Mouse (Mus musculus): ENCODE results near the gene Siglecg.
A peak's percentile ranks its signal among the peaks of the same experiment; 100 is the strongest.
"Not testable (repeated sequence)": the region's sequence is repeated elsewhere in the genome, so short reads cannot be mapped to it uniquely, and the experiment has no call there.

Siglecg gene

DNA sequence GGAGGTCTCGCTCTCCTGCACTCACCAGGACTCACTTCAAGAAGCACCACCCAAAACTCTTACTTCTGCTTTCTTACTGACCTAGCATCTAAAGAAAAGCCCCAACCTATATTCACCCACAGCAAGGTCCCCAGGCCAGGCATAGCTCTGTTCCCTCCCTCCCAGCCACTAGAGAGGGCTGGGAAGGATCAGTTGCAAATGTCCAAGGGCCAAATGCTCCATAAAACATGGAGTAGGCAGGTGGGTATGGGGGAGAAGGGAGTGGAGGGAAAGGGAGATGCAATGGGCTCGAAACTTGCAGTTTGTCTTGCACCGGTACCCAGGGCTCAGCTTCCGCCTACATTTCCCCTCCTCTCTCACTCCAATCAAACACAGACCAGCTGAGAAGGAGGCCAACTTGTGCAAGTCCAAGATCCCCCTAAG is at the start of gene Siglecg:
Gene Siglecg, plus strand, starts transcription at position 74 of the 423 bp plus-strand sequence.
- no peak for DNase-seq

DNA sequence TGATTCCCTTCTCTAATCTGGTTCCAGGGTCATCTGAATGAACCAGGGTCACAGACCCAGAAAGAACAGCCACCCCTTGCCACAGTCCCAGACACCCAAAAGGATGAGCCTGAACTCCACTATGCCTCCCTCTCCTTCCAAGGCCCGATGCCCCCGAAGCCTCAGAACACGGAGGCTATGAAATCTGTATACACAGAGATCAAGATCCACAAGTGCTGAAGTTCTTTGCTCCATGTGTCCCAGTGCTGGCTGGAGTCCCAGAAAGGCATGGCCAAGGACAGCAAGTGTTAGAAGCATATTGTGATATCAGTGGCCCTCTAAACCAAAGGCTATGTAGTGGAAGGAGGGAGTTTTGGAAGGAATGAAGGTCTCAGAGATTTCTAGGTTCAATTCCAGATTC is 49.4 kb upstream of the Siglecg start:
- peak in 1 of 2 experiments; percentile 29 for DNase-seq

DNA sequence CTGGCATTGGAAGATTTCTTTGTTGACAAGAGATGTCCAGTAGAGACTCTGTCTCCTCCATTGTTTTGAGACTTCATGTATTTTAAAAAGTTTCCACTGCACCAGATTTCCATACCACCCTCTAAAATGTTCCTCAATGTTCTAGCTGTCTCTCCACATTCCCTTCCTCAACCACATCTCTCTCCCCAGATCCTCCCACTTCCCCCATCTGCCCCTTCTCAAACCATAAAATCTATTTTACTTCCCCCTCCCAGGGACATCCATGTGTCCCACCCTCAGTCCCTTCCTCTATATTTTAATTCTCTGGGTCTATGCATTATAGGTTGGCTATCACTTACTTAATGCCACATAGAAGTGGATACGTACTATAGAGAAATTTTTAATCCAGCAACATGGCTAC is 46.6 kb upstream of the Siglecg start:
- no peak for DNase-seq

GRCm38 (mm10) chr7:43362021-43362420 is 46.0 kb upstream of the Siglecg start:
- no peak for DNase-seq

GRCm38 (mm10) chr7:43378226-43378625 is 29.8 kb upstream of the Siglecg start:
- DNase-seq: peak; percentile 20 to 63

- DNase-seq: no peak
Observed at GRCm38 (mm10) chr7:43392349-43393121, 15.5 kb upstream of the Siglecg start.

DNA sequence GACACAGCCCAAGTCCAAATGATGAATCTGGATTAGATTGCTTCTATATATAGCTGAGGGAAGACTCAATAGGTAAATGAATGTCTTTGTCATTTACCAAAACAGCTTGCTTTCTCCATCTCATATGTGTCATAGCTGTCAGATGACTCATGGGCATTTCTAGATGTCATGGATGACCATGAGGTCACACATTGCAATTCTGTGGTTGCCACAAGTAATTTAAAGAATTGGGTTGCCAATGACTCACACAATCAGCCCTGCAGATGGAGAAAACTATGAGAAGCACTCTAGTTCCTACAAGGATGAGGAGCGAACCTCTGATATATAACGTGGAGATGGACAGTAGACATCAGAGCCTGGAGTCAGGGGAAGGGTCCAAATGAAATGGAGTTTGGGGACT is 8.5 kb upstream of the Siglecg start:
- no peak for DNase-seq

- no peak for DNase-seq
Observed at GRCm38 (mm10) chr7:43402718-43403117, 5.3 kb upstream of the Siglecg start.

DNA sequence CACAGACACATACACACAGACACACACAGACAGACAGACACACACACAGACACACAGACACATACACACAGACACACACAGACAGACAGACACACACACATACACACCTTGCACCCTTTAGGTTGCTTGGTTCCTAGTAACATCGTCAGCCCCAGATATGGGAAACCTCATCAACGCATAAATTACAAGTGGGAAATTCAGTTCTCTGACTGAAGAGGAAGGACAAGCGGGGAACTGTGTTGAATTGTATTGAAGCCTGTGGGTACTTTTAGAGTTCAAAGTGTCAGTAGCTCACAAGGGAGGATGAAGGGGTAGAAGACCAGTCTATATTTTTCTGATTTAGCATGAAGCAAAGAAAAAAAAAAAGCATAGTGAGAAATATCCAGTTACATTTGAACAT is 431 bp upstream of the Siglecg start:
- DNase-seq: no peak

GRCm38 (mm10) chr7:43409084-43409483 is 1.1 kb downstream of the Siglecg start:
- DNase-seq: no peak

- not testable (repeated sequence) for DNase-seq
Observed at GRCm38 (mm10) chr7:43411724-43412123, 3.7 kb downstream of the Siglecg start.

GRCm38 (mm10) chr7:43417298-43417697 is 9.3 kb downstream of the Siglecg start:
- DNase-seq: peak in 1 of 2 experiments; percentile 17

- DNase-seq: peak; percentile 86 to 96
Observed at GRCm38 (mm10) chr7:43422995-43423617, 15.1 kb downstream of the Siglecg start.

DNA sequence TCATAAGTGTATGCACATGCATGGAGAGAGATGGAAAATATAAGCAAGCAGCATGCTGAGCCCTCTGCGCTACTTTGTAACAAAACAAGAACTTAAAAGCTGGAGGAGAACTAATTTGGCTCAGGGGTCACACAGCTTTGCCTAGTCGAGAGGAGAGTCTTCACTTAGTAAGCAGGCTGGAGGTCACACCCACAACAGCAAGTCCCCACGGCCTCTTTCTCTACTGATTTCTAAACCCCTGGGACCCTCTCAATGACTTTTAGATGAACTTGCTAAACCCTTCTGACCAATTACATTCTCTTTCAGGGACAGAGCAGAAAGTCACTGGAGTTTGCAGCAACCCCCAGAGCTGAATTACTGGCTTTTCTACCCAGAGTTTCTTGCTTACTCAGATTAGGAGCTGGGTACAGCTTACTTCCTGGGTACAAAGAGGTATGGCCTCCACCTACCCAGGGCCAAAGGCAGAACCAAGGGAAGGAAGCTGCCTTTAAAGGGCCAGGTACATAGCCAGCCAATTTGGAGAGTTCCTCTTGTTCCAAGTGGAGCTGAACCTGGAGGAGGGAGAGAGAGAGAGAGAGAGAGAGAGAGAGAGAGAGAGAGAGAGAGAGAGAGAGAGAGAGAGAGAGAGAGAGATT is 16.1 kb downstream of the Siglecg start:
- DNase-seq: no peak

- no peak for DNase-seq
Observed at GRCm38 (mm10) chr7:43427406-43427805, 19.4 kb downstream of the Siglecg start, which contains the start of gene Lim2. Gene Lim2 (plus strand): TSS chr7:43427670.

DNA sequence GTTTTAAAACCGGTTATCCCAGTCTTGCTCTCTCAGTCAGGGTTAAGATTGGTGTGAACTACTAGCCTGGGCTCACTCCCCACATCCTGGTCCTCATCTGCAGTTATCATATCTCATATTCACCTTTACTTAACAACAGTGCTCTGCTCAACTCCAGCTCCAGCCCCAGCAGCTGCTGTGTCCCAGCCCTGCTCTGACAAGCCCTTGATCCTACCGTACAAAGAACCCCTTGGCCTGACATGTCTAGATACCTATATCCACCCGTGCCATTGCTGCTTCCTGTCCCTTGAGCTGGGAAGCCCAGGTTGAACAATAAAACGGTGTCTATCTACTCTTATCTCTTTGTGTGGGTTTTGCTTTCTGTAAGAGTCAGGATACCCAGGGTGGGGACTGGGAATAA is 21.5 kb downstream of the Siglecg start:
- no peak for DNase-seq

DNA sequence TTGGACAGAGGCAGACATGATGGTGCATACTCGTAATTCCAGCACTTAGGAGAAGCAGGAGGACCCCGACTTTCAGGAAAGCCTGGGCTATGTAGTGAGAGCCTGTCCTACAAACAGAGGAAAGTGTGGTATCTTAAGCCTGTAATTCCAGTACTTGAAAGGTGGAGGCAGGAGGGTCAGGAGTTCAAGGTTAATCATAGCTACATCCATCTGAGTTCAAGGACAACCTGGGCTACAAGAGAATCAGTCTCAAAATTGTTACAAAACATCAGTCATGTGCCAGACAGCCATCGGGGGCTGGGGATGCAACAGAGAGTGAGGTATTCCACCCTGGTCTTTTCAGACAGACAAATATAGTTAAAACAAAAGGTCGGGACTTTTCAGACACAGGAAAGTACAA is 24.9 kb downstream of the Siglecg start:
- DNase-seq: no peak

- DNase-seq: no peak
Observed at GRCm38 (mm10) chr7:43434676-43435075, 26.7 kb downstream of the Siglecg start.

- DNase-seq: no peak
Observed at GRCm38 (mm10) chr7:43436341-43437255, 28.6 kb downstream of the Siglecg start, which contains the start of gene Nkg7. Gene Nkg7 (plus strand): TSS chr7:43437073.

DNA sequence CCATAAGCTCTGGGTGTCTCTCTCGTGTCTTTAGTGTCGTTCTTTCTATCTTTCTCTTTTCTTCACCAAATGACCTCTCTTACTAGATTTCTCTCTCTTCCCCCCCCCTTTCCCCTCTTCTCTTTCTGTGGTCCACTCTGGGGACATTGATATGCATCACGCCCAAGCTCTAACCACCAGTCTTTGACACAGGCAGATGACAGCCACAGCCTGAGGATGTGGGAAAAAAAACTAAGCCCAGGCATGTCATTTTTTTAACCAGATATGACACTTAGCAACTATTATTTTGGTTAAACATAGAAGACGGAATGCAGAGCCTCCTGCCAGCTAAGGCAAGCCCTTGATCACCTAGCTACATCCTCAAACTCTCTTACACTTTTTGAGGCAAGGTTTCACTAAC is 30.6 kb downstream of the Siglecg start:
- DNase-seq: no peak

GRCm38 (mm10) chr7:43440482-43440881 is 32.5 kb downstream of the Siglecg start, which contains the start of gene Cldnd2:
Gene Cldnd2 (plus strand): TSS chr7:43440782.
- DNase-seq: no peak

DNA sequence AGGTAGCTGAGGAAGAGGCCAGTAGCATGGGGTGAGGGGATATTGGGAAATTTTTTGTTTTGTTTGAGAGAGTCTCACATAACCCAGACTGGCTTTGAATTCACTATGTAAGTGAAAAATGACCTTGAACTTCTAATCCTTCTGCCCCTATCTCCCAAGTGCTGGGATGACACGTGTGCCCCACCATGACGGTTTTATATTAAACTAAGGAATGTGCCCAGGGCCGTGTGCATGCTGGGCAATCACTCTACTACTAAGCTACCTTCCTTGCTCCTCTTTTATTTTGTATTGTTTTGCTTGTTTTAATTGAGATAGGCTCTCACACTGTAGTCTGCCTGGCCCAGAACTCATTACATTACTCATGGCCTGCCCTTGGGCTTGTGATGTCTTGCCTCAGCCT is 33.1 kb downstream of the Siglecg start:
- DNase-seq: peak; percentile 40 to 60

Measured in kidney, postnatal 36 days (tissue).